Mouse (Mus musculus) ZHBTc4 (cell line): ENCODE measurements around the gene Homer3.

Source experiments
- DNase-seq: peaks from one replicate; pipeline ENCODE4 v3.0.0-alpha.2; 2011; ENCODE audit warnings: low read depth, low spot score

Gene Homer3

DNA sequence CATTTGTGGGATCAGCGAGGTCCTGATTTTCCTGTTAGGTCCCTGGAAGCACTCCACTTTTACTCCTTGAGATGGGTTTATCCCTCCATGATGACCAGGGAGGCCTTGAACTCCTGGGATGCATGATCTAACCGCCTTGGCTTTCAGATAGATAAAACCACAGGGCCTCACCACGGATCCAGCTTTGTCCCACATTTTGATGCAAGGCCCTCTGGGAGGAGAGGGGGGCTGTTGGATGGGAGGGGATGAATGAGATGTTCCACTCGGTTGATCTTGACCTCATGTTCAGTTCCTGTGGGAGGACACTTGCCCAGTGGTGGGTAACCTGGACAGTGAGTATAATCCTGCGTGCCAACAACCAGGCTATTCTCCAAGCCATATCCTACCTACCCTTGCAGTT lies 1.8 kb downstream of the Homer3 start:
- no peak for DNase-seq

DNA sequence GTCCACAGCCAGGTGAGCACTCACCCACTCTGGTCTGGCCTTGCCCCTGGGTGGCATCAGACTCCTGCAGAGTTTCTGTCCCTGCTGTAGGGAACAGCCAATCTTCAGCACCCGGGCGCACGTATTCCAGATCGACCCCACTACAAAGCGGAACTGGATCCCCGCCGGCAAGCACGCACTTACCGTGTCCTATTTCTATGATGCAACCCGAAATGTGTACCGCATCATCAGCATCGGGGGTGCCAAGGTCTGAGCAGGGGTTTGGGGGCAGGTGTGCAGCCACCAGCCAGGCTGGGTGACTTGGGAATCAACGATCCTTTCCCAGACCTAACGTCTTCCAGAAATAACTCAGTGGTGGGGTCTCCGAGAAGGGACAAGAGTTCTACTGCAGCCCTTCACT lies 2.7 kb downstream of the Homer3 start:
- no peak for DNase-seq

DNA sequence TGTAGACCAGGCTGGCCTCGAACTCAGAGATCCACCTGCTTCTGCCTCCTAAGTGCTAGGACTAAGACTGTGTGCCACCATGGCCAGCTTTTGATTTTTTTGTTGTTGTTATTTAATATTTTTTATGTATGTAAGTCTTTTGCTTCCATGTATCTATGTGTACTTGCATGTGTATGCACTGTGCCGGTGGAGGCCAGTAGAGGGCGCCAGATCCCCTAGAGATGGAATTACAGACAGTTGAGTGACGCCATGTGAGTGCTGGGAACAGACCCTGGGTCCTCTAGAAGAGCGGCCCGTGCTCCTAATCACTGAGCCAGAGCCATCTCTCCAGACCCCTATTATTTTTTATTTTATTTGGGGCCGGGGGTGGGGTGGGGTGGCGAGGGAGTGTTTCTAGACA lies 4.1 kb downstream of the Homer3 start:
- peak; percentile 77 for DNase-seq

DNA sequence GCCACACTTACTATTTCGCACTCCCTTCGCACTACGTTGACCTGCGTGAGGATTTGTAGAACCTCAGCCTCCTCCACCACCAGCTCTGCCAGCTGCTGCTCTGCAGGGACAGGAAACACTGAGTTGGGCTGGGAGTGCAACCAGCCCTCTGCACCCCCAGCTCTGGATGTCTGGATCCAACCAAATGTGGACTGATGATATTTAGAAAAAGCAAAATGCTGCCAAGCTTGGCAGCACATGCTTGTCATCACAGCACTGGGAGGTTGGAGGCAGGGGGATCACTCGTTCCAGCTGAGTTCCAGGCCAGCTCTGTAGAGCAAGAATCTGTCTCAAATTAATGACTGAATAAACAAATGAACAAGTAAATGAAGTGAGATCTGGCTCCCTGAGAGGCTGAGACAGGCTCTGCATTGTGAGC lies 11.4 kb downstream of the Homer3 start:
- no peak for DNase-seq

DNA sequence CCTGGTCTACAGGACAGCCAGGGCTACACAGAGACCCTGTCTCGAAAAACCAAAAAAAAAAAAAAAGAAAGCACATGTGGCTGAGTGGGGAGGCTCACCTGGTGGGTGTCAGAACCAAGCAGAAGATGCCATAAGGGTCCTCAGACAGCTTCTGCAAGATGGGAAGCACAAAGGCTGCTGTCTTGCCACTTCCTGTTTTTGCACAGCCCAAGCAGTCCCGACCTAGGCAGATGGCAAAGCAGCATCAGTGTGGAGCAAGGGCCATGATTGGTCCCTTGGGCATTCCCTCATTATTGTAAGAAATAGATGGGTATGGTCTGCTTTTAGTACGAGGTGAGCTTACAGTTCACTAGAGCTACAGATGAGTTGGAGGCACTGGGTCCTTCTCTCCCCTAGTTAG lies 18.3 kb downstream of the Homer3 start:
- no peak for DNase-seq

DNA sequence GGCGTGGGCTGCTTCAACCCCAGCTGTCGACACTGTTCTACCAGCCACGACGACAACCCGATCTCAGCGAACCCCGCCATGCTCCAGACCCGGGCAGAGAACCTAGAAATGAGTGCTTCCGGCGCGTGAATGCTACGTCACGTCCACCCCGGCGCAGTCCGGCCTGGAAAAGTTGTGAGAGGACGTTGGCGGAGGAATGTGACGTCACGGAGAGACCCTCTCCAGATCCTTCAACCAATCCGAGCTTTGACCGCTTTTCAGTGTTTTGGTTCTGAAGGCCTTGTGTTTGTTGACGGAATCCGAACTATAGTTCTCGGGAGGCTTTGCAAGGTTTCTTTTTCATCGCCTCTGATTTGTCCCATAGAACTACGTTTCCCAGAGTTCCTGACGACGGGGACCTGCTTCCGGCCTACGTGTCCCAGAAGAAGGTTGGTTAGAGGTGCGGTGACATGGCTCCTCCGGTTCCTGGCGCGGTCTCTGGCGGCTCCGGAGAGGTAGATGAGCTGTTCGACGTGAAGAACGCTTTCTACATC lies 19.8 kb downstream of the Homer3 start, which contains the start of the genes Ddx49 and Cope:
Gene Ddx49 (minus strand): TSS at position 132 of the 533 bp plus-strand sequence.
Gene Cope (plus strand): TSS at position 161 of the 533 bp plus-strand sequence.
- peak; percentile 94 for DNase-seq

DNA sequence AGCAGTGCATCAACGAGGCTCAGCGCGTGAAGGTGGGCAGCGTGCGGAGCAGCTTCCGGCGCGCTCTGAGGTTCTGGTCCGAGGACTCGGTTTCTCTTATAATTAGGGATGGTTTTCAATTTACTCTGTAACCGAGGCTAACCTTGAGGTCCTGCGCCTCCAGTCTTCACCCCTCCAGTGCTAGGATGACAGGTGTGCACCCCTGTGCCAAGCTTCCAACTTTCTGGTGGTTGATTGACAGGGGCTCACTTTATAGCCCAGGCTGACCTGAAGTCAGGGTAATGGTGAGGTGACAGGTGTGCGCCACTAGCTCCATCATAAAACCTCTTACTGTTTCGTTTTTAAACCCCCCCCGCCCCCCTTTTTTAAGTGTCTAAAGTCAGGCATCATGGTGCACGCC lies 20.3 kb downstream of the Homer3 start:
- no peak for DNase-seq

DNA sequence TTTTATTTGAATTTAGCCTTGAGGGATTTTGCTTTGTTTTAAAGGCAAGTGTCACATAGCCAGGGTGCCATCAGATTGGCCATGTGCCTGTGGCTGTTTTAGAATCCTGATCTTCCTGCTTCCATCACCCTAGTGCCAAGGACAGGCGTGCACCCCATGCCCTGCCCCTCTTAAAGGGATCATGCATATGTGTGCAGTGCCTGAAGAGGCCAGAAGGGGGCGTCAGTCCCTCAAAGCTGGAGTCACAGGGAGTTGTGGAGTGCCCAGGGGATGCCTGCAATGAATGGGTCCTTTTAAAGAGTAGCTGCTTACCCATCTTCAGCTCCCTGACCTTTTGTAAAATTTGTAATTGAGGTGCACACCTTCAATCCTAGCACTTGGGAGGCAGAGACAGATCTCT lies 26.7 kb downstream of the Homer3 start:
- DNase-seq = peak; percentile 77

DNA sequence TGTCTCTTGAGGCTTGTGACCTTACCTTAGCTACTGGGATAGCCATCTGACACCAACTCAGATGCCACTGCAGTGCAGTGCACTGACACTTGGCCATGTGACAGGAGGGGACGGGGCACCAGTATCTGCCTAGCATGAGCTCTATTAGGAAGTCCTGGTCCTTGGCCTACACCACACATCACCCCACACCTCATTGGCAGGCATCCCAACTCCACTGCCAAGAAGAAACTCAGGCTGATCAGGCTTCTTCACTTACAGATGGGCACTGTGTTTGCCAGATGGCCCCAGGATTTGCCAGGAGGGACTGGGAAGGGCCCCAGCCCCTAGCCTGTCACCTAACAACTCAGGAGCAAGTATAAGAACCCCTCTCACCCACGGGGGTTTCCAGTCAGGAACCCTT lies 30.8 kb downstream of the Homer3 start:
- DNase-seq = no peak

DNA sequence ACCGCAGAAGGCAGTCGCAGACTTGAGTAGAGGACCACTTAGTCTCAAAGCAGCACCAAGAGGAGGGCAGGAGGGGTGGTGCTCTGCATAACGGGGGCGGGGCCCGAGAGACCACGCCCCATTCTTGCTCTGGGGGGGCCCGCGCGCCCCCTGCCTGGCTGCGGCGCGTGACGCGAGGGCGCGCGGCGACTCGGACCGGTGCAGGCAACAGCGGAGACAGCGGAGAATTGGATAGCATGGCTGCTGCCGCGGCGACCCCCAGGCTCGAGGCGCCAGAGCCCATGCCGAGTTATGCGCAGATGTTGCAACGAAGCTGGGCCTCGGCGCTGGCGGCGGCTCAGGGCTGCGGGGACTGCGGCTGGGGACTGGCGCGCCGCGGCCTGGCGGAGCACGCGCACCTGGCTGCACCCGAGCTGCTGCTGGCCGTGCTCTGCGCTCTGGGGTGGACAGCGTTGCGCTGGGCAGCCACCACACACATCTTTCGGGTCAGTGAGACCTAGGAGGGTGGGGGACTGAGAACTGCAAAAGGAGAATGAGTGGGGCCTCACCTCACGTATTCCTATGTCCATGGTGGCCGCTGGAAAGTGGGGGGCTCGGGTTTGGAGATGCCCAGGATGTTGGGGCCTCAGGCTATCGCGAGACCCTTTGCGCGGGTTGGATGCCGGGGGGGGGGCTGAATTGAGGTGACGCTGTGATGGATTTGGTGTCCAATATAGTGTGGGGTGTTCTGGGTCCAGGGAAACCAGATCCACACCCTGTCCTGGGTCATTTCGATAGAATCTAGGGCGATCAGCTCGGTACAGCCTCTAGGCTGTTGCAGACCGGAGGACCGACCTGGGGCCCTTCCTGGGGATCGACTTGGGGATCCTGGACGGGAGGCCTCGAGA lies 33.2 kb downstream of the Homer3 start, which contains the start of gene Cers1:
Gene Cers1 (plus strand): TSS at position 152 of the 887 bp plus-strand sequence.
- peak; percentile 68 for DNase-seq

DNA sequence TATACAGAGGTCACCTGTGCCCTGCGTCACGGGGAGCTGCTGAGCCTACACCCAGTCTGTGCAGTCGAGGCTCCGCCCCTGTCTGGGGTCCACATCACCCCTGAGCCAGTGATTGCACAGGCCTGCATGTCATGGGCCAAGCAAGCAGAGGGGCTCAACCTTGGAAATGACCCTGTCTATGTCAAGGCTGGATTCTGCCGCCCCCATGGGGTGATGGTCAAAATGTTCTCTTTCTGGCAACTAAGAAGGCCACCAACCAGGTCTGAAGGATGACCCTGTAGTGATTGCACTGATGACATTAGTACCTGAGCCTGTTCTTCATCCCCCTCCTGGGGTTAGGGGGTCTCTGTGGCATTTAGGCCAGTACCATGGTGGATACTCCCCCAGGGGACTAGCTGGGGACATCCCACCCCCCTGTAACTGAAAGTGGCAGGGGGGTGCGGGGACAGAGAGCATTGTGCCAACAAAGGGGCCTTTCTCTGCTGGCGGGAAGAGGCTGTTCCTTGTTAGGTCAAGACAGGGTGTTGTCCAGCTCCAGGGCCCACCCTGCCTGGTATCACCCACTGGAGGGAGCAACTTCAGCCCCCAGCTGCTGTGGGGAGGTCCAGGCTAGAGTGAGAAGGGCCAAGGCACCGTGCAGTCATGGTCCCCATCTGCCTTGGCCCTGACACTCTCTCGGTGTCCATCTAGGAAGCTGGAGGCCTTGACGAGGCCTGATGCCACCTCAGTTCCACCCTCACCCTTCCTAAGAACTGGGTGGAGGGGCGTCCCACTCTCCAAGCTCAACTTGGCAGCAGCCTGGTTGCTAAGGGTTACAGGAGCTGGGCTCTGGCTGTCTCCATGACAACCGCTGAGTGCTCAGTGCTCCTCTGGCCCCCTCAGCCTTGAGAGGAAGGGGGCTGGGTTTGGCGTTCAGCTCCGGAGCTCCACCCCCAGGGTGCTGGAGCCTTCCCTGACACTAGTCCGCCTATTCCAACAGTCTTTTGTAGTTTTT lies 34.2 kb downstream of the Homer3 start:
- DNase-seq = peak; percentile 89

DNA sequence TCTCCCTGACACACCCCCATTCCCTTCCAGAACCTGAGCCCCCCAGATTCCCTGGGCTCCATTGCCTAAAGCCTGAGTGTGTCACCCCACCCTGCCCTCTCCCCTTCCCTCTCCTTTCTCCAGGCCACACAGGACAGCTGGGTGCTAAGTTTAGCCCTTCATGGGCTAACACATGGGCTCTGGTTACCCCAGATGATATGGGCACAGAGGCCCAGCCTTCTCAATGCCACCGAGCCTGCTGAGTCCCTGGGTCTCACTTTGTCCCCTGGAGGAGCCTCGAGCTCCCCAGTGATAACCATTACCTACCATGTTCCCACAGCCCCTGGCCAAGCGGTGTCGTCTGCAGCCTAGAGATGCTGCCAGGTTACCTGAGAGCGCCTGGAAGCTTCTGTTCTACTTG lies 35.2 kb downstream of the Homer3 start:
- DNase-seq = no peak

DNA sequence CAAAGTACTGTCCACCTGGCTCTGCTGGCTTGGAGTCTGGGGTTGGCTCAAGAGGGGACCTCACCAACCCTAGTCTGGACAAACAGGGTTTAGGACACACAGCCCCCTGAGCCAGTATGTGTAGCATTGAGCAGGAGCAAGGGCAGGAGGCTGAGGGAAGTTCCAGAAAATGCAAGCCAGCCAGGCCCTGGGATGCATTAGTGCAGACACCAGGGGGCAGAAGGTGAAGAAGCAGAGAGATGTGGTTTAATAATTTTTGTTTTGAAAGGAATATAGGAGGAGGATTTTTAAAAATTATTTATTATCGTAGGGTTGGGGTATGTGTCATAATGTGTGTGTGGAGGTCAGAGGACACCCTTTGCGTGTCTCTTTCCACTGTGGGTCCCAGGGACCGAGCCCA lies 41.1 kb downstream of the Homer3 start:
- DNase-seq = no peak

DNA sequence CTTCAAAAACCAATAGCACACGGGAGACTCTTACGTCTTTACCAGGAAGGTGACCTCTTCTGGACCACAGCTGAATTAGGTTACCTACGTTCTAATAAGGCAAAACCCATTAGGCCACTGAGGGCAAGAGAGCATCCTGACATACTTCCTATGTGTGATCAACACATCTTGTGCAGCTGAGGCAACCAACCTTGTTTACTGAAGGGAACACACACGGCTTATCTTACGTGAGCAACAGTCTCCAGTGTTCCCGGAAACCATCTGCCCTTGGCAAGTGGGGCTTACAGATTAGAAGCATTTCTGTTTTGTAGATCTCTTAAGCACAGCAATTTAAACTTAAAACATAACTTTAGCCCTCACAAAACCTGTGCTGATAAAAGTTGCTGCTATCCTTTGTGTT lies 44.9 kb downstream of the Homer3 start:
- DNase-seq = no peak

DNA sequence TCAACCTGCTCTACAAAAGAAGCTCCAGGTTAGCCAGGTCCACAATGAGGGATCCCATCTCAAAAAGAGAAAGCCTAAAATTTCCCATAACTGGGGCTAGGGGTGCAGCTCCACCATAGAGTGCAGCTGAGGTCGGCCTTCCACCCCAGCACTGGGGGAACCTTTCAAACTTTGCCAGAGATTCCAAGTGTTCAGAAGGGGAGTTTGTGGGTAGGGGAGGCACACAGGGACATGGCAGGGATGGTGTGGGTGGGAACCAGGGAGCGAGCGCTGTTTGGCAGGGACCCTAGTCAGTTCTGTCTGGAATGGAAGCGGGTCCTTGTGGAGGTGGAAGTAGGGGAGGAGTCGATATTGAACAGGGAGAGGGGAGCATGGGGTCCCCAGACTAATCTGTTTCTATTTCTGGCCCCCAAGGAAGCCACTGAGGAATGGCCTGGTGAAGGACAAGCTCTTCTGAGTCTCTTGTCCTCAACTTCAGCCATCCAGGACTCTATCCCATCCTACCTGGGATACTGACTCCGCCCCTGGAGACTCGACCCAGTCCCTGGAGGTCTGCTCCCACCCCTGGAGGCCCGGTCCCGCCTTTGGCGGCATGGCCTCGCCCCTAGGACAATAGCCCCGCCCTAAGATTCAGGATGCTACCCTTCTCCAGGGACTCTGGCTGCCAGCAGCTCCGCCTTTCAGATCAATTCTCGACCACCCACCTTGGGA lies 46.7 kb downstream of the Homer3 start, which contains the start of gene Gdf1:
Gene Gdf1 (plus strand): TSS at position 694 of the 711 bp plus-strand sequence.
- DNase-seq = peak; percentile 83

DNA sequence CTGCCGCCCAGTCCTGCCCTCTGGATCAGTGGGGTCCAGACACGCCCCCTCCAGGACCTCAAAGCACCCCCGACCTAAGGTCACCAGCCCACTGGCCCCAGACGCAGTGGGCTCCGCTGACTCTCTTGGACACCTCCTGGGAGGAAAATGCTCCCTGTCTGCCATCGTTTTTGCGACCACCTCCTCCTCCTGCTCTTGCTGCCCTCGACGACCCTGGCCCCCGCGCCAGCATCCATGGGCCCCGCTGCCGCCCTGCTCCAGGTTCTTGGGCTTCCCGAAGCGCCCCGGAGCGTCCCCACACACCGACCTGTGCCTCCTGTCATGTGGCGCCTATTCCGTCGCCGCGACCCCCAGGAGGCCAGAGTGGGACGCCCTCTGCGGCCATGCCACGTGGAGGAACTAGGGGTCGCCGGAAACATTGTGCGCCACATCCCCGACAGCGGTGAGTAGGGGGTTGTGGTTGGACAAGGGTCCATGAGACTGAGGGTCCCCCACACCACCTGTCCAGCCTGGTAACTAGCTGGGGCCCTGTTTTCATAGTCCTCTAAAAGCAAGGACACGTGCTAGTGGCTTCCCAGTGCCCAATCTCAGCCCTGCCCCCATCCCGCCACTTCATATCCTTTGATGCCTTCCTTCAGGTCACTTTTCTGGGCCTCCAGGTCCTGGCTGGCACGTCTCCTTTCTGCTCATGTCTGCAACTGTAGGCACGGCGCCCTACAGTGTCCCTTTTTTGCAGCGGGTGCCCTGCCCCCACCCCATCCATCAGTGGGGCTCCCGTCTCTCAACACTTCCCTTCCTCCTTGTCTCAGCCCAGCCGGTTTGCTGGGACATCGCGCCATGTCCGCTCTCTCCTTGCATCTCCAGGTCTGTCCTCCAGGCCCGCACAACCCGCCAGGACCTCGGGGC lies 47.5 kb downstream of the Homer3 start:
- DNase-seq = no peak

DNA sequence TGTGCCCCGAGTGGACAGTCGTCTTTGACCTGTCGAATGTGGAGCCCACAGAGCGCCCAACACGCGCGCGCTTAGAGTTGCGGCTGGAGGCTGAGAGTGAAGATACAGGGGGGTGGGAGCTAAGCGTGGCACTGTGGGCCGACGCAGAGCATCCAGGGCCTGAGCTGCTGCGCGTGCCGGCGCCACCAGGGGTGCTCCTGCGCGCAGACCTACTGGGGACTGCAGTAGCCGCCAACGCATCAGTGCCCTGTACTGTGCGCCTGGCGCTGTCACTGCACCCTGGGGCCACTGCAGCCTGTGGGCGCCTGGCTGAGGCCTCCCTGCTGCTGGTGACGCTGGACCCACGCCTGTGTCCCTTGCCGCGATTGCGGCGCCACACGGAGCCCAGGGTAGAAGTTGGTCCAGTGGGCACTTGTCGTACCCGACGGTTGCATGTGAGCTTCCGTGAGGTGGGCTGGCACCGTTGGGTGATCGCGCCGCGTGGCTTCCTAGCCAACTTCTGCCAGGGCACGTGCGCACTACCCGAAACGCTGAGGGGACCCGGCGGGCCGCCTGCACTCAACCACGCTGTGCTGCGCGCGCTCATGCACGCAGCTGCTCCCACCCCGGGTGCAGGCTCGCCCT lies 48.2 kb downstream of the Homer3 start:
- peak; percentile 93 for DNase-seq

DNA sequence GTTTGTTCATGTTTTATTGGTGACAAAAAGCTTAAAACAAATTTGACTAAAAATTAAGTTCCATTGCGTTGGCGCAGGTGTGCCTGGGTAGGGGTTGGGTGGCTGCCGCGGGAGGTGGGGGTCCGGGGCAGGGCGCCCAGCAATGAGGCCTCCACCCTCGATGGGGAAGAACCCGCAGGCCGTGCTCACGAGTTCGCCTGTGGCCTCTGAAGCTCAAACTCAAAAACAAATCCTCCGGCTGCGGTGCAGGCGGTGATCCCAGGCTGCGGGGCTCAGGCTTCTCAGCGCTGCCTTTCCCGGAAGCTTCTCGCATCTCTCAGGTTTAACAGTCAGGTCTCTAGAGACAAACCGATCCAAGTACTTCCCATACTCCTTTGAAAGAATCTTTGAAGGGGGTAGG lies 48.9 kb downstream of the Homer3 start:
- peak; percentile 41 for DNase-seq

DNA sequence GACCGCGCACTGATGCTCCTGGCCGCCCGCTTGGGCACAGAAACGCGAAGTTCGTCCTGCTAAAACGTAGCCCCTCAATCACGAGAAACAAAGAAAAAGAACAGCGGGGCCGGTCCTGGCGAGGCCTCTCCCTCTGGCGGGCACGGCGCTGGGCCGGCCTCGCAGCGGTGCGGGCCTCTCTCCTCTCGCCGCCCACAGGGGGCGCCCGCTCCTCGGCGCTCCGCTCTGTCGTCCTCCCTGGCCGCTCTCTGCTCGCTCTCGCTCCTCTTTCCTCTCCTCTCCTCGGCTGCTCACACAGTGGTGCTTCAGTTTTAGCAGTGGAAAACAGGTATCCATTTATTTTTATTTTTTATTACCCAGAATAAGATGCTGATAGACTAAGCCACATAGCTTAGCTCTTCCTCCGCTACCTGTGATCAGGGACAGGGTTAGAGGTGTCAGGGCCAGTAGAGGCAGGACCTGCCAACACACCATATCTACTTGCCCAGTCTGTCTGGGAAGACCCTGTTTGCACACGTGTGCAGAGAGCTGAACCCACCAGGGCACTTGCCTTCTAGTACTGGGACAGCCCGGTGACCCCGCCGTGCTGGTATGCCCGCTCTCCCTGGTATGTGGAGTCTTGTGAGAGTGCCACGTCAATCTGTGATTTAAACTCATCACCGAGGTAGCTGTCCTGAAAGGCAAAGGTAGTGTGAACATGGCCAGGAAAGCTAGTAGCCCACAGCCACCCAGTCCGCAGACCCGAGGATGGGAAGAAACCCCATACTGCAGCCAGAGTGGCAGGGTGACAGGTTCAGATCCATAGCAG lies 49.6 kb downstream of the Homer3 start:
- peak; percentile 84 for DNase-seq
